Mouse (Mus musculus) thymus, adult 2 months (tissue): Measurements from ENCODE around the gene Dnttip2. TPM values are rescaled to one million over a fixed set of nuclear protein-coding genes. Genes with fewer than 3 reads are reported as not detected.

Source experiments
- DNase-seq: peaks from one replicate; pipeline ENCODE4 v3.0.0; 2021
- H3K27ac ChIP-seq: fragments of 200-500 bp; 2 replicates; pipeline ENCODE4 v1.5.1; 2012; ENCODE audit warnings: low read length, control low read depth; ENCODE audit not compliant: control insufficient read depth, insufficient read depth
- H3K27me3 ChIP-seq: fragments of 200-500 bp; 2 replicates; pipeline ENCODE4 v1.6.1; 2012; ENCODE audit warnings: mild to moderate bottlenecking, low read length, moderate library complexity, mixed read lengths; ENCODE audit not compliant: control insufficient read depth, insufficient read depth
- H3K36me3 ChIP-seq: fragments of 200-500 bp; 2 replicates; pipeline ENCODE4 v1.6.1; 2012; ENCODE audit warnings: mild to moderate bottlenecking, low read length, moderate library complexity; ENCODE audit not compliant: control insufficient read depth, insufficient read depth
- H3K4me1 ChIP-seq: fragments of 200-500 bp; replicated peaks from 2 replicates; pipeline ENCODE4 v1.6.1; 2012; ENCODE audit warnings: low read length; ENCODE audit not compliant: control insufficient read depth, insufficient read depth
- H3K4me3 ChIP-seq: fragments of 200-500 bp; 2 replicates; pipeline ENCODE4 v1.5.1; 2012; ENCODE audit warnings: mild to moderate bottlenecking, low read length, control low read depth, moderate library complexity; ENCODE audit not compliant: control insufficient read depth, insufficient read depth
- CTCF ChIP-seq: fragments of 200-500 bp; IDR thresholded peaks from 2 replicates; pipeline ENCODE4 v1.5.1; 2012; ENCODE audit warnings: mild to moderate bottlenecking, control low read depth, low read length, moderate library complexity, borderline replicate concordance; ENCODE audit not compliant: control insufficient read depth, poor library complexity, insufficient read depth; ENCODE audit errors: extremely low read depth
- POLR2A ChIP-seq: fragments of 200-500 bp; IDR thresholded peaks from 2 replicates; pipeline ENCODE4 v1.6.1; 2012; ENCODE audit warnings: mild to moderate bottlenecking, low read length, control low read depth, moderate library complexity; ENCODE audit not compliant: control insufficient read depth, poor library complexity, insufficient read depth; ENCODE audit errors: extremely low read depth
- whole genome bisulfite sequencing: fragments of 180-500 bp; shearing (Covaris S2); methylation state at CpG from one replicate; pipeline ENCODE4 v1.1.7; 2018; 5-methylcytosine and 5-hydroxymethylcytosine counted together
- polyA plus RNA-seq: library from polyadenylated mRNA; depleted of rRNA; stranded (reverse); fragments of >200 nt; gene quantifications from 2 replicates; pipeline ENCODE4 v1.2.3, GENCODE M21; 2012

Gene Dnttip2
- polyA plus RNA-seq, 1 experiment: 11.1 TPM

DNA sequence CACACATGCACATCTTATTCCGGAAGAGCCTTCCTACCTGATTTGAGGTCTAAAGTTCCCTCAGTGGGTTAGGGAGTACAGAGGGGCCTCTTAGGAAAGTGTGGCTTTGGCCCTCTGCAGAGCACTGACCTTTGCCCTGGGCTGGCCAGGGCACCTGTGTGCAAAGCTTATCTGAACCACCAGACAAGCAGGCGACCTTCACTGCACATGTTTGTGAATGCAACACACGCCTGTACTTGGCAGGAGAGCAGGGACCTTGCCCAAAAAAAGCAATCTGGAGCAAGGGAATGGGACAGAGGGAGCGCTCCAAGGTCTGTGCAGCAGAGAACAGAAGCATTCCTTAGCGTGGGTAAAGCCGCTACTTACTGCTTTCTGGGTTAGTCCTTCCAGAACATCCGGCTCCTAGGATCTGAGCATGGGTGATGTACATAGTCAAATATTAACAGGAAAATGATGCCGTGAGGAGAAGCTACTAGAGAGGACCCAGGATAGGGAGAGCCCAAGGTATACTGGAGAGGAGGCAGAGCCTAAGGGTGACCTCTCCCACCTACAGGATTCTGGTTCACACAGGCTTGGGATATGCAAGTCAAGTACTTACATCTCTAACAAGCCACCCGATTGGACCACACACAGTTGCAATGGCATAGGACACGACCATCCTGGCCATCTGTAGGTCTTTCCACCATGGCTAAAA is 38.9 kb downstream of the Dnttip2 start:
- 95% methylated on average over 10 of the region's 10 CpGs for WGBS
- no peak overlapping the region for H3K27ac ChIP-seq

GRCm38 (mm10) chr3:122313936-122314335 is 39.7 kb downstream of the Dnttip2 start:
- whole genome bisulfite sequencing: 93% methylated on average over 7 of the region's 7 CpGs
- Histone ChIP-seq H3K27ac (no peak overlapping the region), H3K4me3 (no peak overlapping the region), H3K4me1 (no peaks in the 10 kb centered on the region; the same call in 1 of the 2 replicates), H3K36me3 (no peaks in the 10 kb centered on the region), H3K27me3 (no peaks in the 10 kb centered on the region)
- TF ChIP-seq POLR2A: no peak
- no peak for TF ChIP-seq CTCF
- no peak for DNase-seq

More for the DNA sequence above, 38.9 kb downstream of the Dnttip2 start:
- DNase-seq: no peak
- Histone ChIP-seq H3K27me3 (no peaks in the 10 kb centered on the region), H3K4me3 (no peak overlapping the region), H3K4me1 (no peaks in the 10 kb centered on the region; the same call in 1 of the 2 replicates), H3K36me3 (no peaks in the 10 kb centered on the region)
- TF ChIP-seq POLR2A (no peak), CTCF (no peak)

- Histone ChIP-seq H3K4me1 (no peaks in the 10 kb centered on the region), H3K27me3 (no peaks in the 10 kb centered on the region), H3K36me3 (no peaks in the 10 kb centered on the region), H3K27ac (no peak overlapping the region), H3K4me3 (no peak overlapping the region)
- TF ChIP-seq POLR2A (no peak), CTCF (no peak)
- no peak for DNase-seq
- WGBS: 84% methylated on average over 11 of the region's 11 CpGs
These were observed 42.4 kb downstream of the Dnttip2 start for GRCm38 (mm10) chr3:122316621-122317020.

DNA sequence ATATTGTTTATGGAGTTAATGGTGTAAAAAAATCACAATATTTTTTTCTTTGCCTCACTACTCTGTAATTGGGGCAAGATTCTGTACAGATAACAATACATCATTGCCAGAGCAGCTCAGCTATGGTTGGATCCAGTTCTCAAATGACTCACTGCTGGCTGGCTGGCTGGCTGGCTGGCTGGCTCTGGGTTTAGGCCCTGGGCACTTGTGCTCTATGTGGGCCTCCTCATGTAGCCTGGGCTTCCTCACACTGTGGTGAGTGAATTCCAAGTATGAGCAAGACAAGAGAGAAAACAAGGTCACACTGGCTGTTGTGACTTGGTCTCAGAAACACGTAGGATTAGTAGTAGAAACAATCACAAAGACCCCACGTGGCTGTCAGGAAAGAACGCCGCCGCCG is 43.2 kb downstream of the Dnttip2 start:
- no peak for TF ChIP-seq CTCF
- TF ChIP-seq POLR2A: no peak
- no peak overlapping the region for H3K27ac ChIP-seq
- no peaks in the 10 kb centered on the region for H3K36me3 ChIP-seq
- WGBS: 97% methylated on average over 6 of the region's 6 CpGs
- H3K4me3 ChIP-seq: no peak overlapping the region
- H3K4me1 ChIP-seq: no peaks in the 10 kb centered on the region
- DNase-seq: no peak
- no peaks in the 10 kb centered on the region for H3K27me3 ChIP-seq

DNA sequence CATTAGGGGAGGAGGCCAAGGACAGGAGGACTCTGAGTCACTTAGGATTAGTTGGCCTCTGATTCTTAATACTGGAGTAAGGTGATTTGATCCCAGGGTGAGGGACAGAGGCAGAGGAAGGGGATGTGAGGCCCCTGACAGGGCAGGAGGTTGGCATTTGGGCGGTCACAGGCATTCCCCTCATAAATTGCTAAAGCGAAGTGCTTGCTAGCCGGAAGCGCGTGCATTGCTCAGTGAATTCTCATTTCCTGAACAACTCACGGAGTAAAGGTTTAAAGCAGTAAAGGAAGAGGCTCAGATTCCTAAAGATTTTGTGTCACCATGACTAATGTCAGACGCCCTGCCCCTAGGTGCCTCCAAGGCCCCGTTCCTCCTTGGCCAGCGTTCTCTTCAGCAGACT is 48.0 kb downstream of the Dnttip2 start:
- TF ChIP-seq CTCF (no peak), POLR2A (no peak)
- Histone ChIP-seq H3K4me3 (no peak overlapping the region), H3K4me1 (no peaks in the 10 kb centered on the region), H3K36me3 (no peaks in the 10 kb centered on the region), H3K27me3 (no peaks in the 10 kb centered on the region), H3K27ac (no peak overlapping the region)
- DNase-seq: no peak
- WGBS: 46% methylated on average over 9 of the region's 9 CpGs

DNA sequence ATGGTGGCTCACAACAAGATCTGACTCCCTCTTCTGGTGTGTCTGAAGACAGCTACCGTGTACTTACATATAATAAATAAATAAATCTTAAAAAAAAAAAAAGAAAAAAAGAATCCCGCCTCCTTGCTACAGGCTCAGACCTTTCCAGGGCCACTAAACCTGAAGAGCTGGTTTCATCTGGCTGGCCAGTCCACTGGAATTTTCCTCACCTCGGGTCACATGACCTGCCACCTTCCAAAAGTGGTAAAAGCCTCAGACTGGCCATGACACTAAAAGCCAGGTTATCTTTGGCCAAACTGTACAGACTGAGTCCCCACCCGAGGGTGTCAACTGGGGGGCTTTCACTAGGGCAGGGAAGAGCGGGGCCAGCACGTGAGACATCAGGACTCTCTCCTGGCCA is 49.7 kb downstream of the Dnttip2 start:
- no peak for DNase-seq
- no peak for TF ChIP-seq POLR2A
- no peak for TF ChIP-seq CTCF
- Histone ChIP-seq H3K4me3 (no peak overlapping the region), H3K36me3 (no peaks in the 10 kb centered on the region), H3K4me1 (no peaks in the 10 kb centered on the region), H3K27ac (no peak overlapping the region), H3K27me3 (no peaks in the 10 kb centered on the region)
- 92% methylated on average over 6 of the region's 6 CpGs for WGBS

DNA sequence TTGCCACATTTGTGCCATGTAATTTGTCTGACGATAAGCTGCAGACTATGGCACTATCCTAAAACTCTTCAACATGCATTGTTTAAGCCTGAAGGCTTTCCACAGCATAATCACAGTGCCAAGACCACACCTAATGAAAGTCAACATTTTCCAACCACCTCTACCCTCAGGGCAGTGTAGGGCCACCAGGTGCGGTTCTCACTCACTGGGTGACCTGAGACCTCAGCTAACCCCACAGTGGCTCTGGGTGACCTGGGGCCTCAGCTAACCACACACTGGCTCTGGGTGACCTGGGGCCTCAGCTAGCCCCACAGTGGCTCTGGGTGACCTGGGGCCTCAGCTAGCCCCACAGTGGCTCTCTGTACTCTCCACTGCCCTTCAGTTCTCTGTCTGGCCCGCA is 50.3 kb downstream of the Dnttip2 start:
- no peak for TF ChIP-seq CTCF
- TF ChIP-seq POLR2A: no peak
- no peak for DNase-seq
- 97% methylated on average over 3 of the region's 3 CpGs for WGBS

More for the DNA sequence above, 50.3 kb downstream of the Dnttip2 start:
- Histone ChIP-seq H3K27me3 (no peaks in the 10 kb centered on the region), H3K4me1 (no peaks in the 10 kb centered on the region), H3K36me3 (no peaks in the 10 kb centered on the region), H3K4me3 (no peak overlapping the region), H3K27ac (no peak overlapping the region)
